ENCODE assay signal across 24 mouse cellular contexts in genomic region chr16:23149396-23149795, GRCm38 (mm10). TPM values are rescaled to one million over a fixed set of nuclear protein-coding genes. Genes with fewer than 3 reads are reported as not detected.
"Had no signal": no experiment of that assay in that cellular context is flagged by ENCODE, and none has a peak within 500 bp of the region (broad histone marks: within the 10 kb centered on the region; RNA-seq: fewer than 3 reads in every experiment).

No protein-coding gene starts in this region.

- ATAC-seq: intestine, embryonic 16.5 days; midbrain, embryonic 15.5 days had no signal

- H3K36me3 ChIP-seq: limb, embryonic 10.5 days; limb, embryonic 13.5 days; liver, embryonic 15.5 days; midbrain, embryonic 12.5 days; midbrain, embryonic 15.5 days; neural tube, embryonic 12.5 days; neural tube, embryonic 15.5 days; stomach, embryonic 15.5 days had no signal

- H3K9ac ChIP-seq: limb, embryonic 13.5 days; liver, embryonic 15.5 days; midbrain, embryonic 12.5 days; midbrain, embryonic 15.5 days; neural tube, embryonic 12.5 days; neural tube, embryonic 15.5 days; stomach, embryonic 15.5 days had no signal

- H3K27me3 ChIP-seq: limb, embryonic 13.5 days; liver, embryonic 15.5 days; midbrain, embryonic 12.5 days; midbrain, embryonic 15.5 days; neural tube, embryonic 12.5 days; neural tube, embryonic 15.5 days; stomach, embryonic 15.5 days had no signal

- H3K27ac ChIP-seq: limb, embryonic 10.5 days; limb, embryonic 13.5 days; liver, embryonic 15.5 days; macrophage; midbrain, embryonic 12.5 days; midbrain, embryonic 15.5 days; neural tube, embryonic 12.5 days; neural tube, embryonic 15.5 days; stomach, embryonic 15.5 days had no signal

- H3K4me3 ChIP-seq: limb, embryonic 10.5 days; limb, embryonic 13.5 days; liver, embryonic 15.5 days; midbrain, embryonic 12.5 days; midbrain, embryonic 15.5 days; neural tube, embryonic 12.5 days; neural tube, embryonic 15.5 days; stomach, embryonic 15.5 days had no signal

- DNase-seq: kidney, adult 18-20 months; kidney, adult 9 months; kidney, postnatal 14 days; kidney, postnatal 4 days; layer of hippocampus, adult 9-11 months; liver; lung, adult 2 months; right cerebral cortex, adult 18-20 months; right cerebral cortex, postnatal 14 days; right cerebral cortex, postnatal 4 days; thymus, postnatal 36 days had no signal

- H3K4me1 ChIP-seq: limb, embryonic 10.5 days; limb, embryonic 13.5 days; liver, embryonic 15.5 days; midbrain, embryonic 12.5 days; midbrain, embryonic 15.5 days; neural tube, embryonic 12.5 days; neural tube, embryonic 15.5 days; stomach, embryonic 15.5 days had no signal

- H3K4me2 ChIP-seq: limb, embryonic 13.5 days; liver, embryonic 15.5 days; midbrain, embryonic 12.5 days; midbrain, embryonic 15.5 days; neural tube, embryonic 12.5 days; neural tube, embryonic 15.5 days; stomach, embryonic 15.5 days had no signal

- H3K9me3 ChIP-seq: limb, embryonic 10.5 days; limb, embryonic 13.5 days; liver, embryonic 15.5 days; midbrain, embryonic 12.5 days; midbrain, embryonic 15.5 days; neural tube, embryonic 12.5 days; neural tube, embryonic 15.5 days; stomach, embryonic 15.5 days had no signal

RNA-seq across cellular contexts. Expression of gene Adipoq, which starts 3.1 kb away (rescaled TPM):
- total RNA-seq: layer of hippocampus, adult 18-20 months; left cerebral cortex, adult 8-10 months; left cerebral cortex, postnatal 14 days had no signal
- polyA plus RNA-seq: intestine, embryonic 16.5 days; limb, embryonic 10.5 days; liver, embryonic 15.5 days; macrophage; midbrain, embryonic 12.5 days; midbrain, embryonic 15.5 days; neural tube, embryonic 12.5 days; stomach, embryonic 15.5 days had no signal
